ENCODE assay signal across 8 mouse cellular contexts in the genomic region with DNA sequence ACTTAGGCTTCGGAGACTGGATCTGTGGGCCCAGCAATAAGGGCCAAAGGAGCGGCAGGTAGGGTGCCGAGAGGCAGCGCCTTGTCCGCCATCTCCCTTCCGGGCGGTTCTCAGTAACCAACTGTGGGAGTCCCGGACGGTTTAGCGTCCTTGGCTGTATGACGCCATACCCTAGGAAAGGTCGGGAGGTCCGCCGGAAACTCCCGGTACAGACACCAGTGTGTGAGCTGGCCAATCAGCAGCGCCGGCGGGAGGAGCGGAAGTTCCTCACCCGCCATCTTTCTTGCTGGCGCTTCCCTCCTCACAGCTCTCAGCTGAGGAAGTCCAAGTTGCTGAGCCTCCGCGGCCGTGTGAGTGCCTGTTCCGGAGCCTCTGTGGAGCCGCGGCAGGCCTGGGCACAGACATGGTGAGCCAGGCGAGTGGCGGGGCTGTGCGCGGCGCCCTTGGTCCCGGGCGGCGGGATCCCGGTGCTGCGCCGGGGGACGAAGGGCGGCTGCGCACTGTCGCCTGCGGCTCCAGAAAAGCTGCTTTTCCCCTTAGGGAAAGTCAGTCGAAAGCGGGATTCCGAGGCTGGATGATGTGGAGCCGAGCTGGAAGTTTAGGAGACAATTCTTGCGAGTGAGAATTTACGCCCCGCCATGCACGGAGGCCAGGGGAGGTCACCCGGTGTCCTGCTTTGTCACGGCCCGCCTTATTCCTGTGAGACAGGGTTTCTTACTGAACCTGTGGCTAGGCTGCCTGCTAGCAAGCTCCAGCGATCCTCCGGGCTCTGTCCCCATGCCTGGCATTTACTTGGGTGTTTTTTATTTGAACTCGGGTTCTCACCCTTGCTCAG. TPM values are rescaled to one million over a fixed set of nuclear protein-coding genes. Genes with fewer than 3 reads are reported as not detected.
A peak's percentile ranks its signal among the peaks of the same experiment; 100 is the strongest.
DNase-seq lines count a peak whose midpoint lies in the region; ATAC-seq lines count a peak whose summit lies in the region.

No protein-coding gene starts in this region.

- peak overlapping the region; percentile 97 for H3K27ac ChIP-seq in intestine, embryonic 14.5 days (ENCODE audit: low read depth)

- H3K36me3 ChIP-seq in intestine, embryonic 14.5 days (ENCODE audit: control insufficient read depth, insufficient read depth, low read length) = no peaks in the 10 kb centered on the region; the same call in 1 of the 2 replicates

- DNase-seq in adrenal gland, adult 18-20 months (ENCODE audit: low spot score in 2 of 2) = peak; percentile 84 to 87
- peak; percentile 96 for DNase-seq in embryo, embryonic 11 days
- peak; percentile 95 for DNase-seq in gastrocnemius, postnatal 25 days
- peak; percentile 92 for DNase-seq in intestine, embryonic 14.5 days (ENCODE audit: low spot score)
- DNase-seq in left cerebral cortex, postnatal 14 days (ENCODE audit: low spot score in 2 of 2) = peak; percentile 96
- peak; percentile 96 for DNase-seq in mesoderm, embryonic 11.5 days (ENCODE audit: low read depth, low spot score)
- peak; percentile 94 to 97 for DNase-seq in right cerebral cortex, postnatal 36 days (ENCODE audit: low spot score in 2 of 2)
- peak; percentile 94 for DNase-seq in yolk sac, embryonic 10.5 days (ENCODE audit: low spot score)

- no peaks in the 10 kb centered on the region for H3K9me3 ChIP-seq in intestine, embryonic 14.5 days (ENCODE audit: control insufficient read depth, low read length)

- H3K4me1 ChIP-seq in intestine, embryonic 14.5 days (replicated peaks; ENCODE audit: control insufficient read depth, insufficient read depth, low read length) = peaks cover 3% of the 10 kb centered on the region; the same call in 1 of the 2 replicates

- intact Hi-C loops in left cerebral cortex, postnatal 14 days (cut with DNase I) = no loop called here

- peak overlapping the region; percentile 72 for H3K9ac ChIP-seq in intestine, embryonic 14.5 days (ENCODE audit: low read length)

- WGBS in intestine, embryonic 14.5 days = under 1% methylated on average over 57 of the region's 57 CpGs

- peak overlapping the region; percentile 70 for H3K4me2 ChIP-seq in intestine, embryonic 14.5 days (ENCODE audit: low read length)

- no peaks in the 10 kb centered on the region for H3K27me3 ChIP-seq in intestine, embryonic 14.5 days (replicated peaks; ENCODE audit: control insufficient read depth, insufficient read depth, low read length)

- peak; percentile 100 for ATAC-seq in intestine, embryonic 14.5 days (replicated peaks; ENCODE audit: low FRiP score, low TSS enrichment, low read depth)

- peak overlapping the region; percentile 61 for H3K4me3 ChIP-seq in intestine, embryonic 14.5 days (ENCODE audit: low read depth, low read length)

RNA-seq across cellular contexts. Expression of a gene that starts 14.3 kb away (rescaled TPM):
- 10 to 100 TPM; 26.5 to 36.6 TPM for total RNA-seq in adrenal gland, adult 18-20 months (2021)
- 10 to 100 TPM; 14.5 to 18.5 TPM for total RNA-seq in gastrocnemius, postnatal 25 days (2021)
- 23.1 and 25.2 TPM in 2 replicates for polyA plus RNA-seq in intestine, embryonic 14.5 days (2014; fragmentation: Nextera tagmentation; extraction: Ambion mirVana)
- total RNA-seq in left cerebral cortex, postnatal 14 days (2021) = 10 to 100 TPM; 24.2 to 31.3 TPM

RNA-seq across cellular contexts. Expression of a gene that starts 14.4 kb away (rescaled TPM):
- 1 to 10 TPM; 5.4 to 7.0 TPM for total RNA-seq in adrenal gland, adult 18-20 months (2021)
- 1 to 10 TPM; 2.5 to 2.6 TPM for total RNA-seq in gastrocnemius, postnatal 25 days (2021)
- polyA plus RNA-seq in intestine, embryonic 14.5 days (2014; fragmentation: Nextera tagmentation; extraction: Ambion mirVana) = 4.1 and 6.4 TPM in 2 replicates
- 10 to 100 TPM; 11.4 to 12.9 TPM for total RNA-seq in left cerebral cortex, postnatal 14 days (2021)

RNA-seq across cellular contexts. Expression of a gene that starts 28.1 kb away (rescaled TPM):
- 10 to 100 TPM; 15.3 to 21.1 TPM for total RNA-seq in adrenal gland, adult 18-20 months (2021)
- total RNA-seq in gastrocnemius, postnatal 25 days (2021) = 1 to 10 TPM; 2.4 to 3.0 TPM
- polyA plus RNA-seq in intestine, embryonic 14.5 days (2014; fragmentation: Nextera tagmentation; extraction: Ambion mirVana) = 24.5 and 28.3 TPM in 2 replicates
- 10 to 100 TPM; 12.6 to 13.8 TPM for total RNA-seq in left cerebral cortex, postnatal 14 days (2021)

RNA-seq across cellular contexts. Expression of a gene that starts 41.0 kb away (rescaled TPM):
- total RNA-seq in adrenal gland, adult 18-20 months (2021) = 1 to 10 TPM; 5.7 to 6.4 TPM
- total RNA-seq in gastrocnemius, postnatal 25 days (2021) = 1 to 10 TPM; 2.3 to 2.6 TPM
- polyA plus RNA-seq in intestine, embryonic 14.5 days (2014; fragmentation: Nextera tagmentation; extraction: Ambion mirVana) = 5.8 and 6.9 TPM in 2 replicates
- total RNA-seq in left cerebral cortex, postnatal 14 days (2021) = 10 to 100 TPM in 1 of 2 experiments, 1 to 10 TPM in 1; 9.8 to 11.4 TPM

Comparison
In these comparisons a context has a peak if more than half of its experiments do, and no peak if none do; other contexts are left out.
1. Peak in every context shown above with its lines: DNase-seq, ATAC-seq, H3K4me3 ChIP-seq and H3K27ac ChIP-seq.